Mouse (Mus musculus) leukemia stem cell, adult 10-12 weeks (primary cell): ENCODE data around the gene Pde4a. TPM values are rescaled to one million over a fixed set of nuclear protein-coding genes. Genes with fewer than 3 reads are reported as not detected.

Experiments used
- polyA plus RNA-seq: library from polyadenylated mRNA; stranded (reverse); fragments of >175 nt; gene quantifications from 2 replicates; pipeline ENCODE4 v1.2.3, GENCODE M21; 2012; ENCODE audit warnings: low replicate concordance

The Pde4a gene
- polyA plus RNA-seq: 15.6 and 28.8 TPM in 2 replicates

DNA sequence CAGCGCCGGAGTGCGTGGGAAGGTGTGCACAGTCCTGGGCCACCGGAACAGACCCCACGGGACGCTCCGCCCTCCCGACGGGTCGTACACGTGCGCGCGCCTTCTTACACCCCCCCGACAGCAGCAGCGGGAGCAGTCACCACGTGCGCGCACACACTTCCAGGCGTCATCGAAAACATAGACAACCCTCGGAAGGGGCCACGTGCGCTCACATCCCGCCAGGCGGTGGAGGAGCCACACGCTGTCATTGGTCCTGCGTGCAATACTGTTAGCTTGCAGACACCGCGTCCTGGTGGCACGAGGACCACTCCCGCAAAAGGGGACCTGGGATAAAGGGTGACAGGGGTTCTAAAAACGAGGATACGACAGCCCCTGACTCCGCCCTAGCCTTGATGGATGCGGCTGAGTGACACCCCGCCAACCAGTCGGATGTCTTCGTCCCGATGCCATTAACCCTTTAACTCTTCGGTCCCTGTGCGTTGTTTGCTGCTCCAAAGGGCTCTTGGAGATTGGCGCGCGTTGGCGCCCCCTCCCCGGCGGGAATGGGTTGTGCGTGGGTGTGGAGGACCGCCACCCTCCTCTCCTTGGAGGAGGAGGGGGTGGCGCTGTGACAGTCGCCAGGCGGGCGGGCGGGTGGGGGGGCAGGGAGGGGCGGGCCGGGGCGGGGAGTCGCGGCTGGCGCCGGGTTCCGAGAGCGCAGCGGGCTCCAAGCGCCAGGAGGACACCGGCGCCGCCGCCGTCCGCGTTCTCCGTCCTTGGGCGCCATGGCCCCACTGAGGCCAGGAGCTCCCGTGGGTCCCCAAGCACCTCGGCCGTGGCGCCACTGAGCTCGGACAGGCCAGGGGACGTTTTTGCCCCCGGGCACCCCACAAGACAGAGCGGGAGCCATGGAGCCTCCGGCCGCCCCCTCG is at the start of gene Pde4a:
TSS of gene Pde4a (plus strand) at position 674 of the 911 bp plus-strand sequence.

DNA sequence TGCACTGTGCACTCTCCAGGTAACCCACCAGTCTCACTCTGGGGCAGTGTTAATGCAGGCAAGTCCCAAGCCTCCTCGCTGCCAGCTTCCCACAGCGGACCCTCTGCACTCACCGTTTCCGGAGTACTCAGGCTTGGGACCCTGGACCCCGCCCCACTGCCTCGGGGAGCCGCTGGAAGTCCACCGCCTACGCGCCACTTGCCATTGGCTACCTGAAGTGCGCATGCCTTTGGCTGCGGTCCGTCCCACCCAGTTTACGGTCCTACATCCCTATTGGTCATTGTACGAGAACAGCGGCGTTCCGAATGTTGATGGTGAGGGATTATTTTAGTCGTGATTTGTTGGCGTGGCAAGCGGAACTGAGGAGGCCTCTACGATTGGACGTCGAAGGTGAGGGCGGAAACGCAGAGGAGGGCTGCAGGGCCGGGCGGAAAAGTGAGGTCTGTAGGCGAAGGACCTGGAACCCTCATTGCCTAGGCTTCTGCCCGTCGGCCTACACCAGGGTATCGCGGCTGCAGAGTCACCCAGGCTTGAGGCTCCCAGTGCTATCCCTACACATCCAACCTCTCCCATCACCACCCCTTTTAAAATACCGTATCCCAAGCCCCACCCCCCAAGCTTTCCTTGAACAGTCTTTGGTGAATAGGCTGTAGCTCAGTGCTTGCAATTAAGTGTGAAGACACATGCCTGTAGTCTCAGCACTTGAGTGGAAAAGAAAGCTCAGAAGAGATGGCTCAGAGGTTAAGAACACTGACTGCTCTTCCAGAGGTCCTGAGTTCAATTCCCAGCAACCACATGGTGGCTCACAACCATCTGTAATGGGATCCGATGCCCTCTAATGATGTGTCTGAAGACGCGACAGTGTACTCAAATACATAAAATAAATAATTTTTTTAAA is 34.2 kb upstream of the Pde4a start, which contains the start of gene Tyk2:
TSS of gene Tyk2 (minus strand) at position 185 of the 898 bp plus-strand sequence.

DNA sequence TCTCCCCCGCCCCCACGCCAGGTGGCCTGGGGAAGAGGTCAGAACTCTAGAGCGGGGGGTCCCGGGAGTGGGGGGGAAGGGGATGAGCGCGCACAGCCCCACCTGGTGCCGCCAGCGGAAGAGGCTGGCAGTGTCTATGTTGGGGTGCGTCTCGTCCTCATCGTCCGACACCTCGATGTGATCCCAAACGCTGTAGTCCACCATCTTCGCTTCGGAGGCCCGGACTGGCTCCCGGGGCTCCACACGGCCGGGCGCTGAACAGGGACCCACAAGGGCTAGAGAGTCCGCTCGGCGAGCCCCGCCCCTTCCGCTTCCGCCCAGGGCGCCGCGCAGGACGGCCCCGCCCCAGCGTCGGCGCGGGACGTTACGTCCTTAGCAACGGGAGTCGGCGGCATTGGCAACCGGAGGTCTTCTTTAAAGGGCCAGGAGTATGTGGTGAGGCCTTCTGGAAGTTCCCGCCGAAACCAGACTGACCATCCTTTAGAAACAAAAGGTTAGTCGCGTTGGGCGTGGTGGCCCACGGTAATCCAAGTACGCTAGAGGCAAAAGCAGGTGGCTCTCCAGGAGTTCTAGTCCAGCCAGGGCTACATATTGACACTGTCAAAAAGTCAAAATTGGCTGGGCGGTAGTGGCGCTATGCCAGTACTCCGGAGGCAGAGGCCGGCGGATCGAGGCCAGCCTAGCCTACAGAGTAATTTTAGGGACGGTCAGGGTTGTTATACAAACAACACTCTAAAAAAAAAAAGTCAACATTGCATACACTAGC is 15.7 kb upstream of the Pde4a start, which contains the start of gene Cdc37:
TSS of gene Cdc37 (minus strand) at position 329 of the 766 bp plus-strand sequence.

GRCm38 (mm10) chr9:21238733-21239464 is 73.4 kb downstream of the Pde4a start, which contains the start of gene Keap1:
Gene Keap1, minus strand, starts transcription at chr9:21239361.

DNA sequence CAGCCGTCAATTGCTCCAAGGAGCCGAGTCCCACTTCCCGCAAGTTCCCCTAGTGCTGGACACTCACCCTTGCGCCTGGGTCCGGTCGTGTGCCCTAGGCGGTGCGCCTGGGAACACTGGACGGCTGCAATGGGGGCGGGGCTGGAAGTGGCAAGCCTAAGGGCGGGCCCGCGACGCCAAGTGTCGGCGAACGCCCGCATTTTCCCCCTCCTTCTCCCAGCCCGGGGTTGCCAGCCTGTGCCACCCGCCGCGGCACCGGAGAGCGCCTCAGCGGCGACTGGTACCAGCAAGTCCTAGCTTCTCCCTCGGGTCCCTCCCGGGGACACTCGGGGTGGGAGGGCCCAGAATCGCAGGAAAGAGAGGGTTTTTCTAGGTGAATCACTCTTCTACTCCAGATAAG is 82.8 kb downstream of the Pde4a start, which contains the start of gene S1pr5:
TSS of gene S1pr5 (minus strand) at position 118 of the 400 bp plus-strand sequence.

Other genes with a start within 250 kb of the Pde4a start
- 96.3 and 121 TPM in 2 replicates for gene Dnmt1, start 205.8 kb upstream of the Pde4a start, polyA plus RNA-seq
- 2.7 and 3.3 TPM in 2 replicates for gene S1pr2, start 188.9 kb upstream of the Pde4a start, polyA plus RNA-seq
- gene Mrpl4, start 163.0 kb upstream of the Pde4a start, polyA plus RNA-seq: 27.8 and 104 TPM in 2 replicates
- 8.4 and 14.7 TPM in 2 replicates for gene Icam1, start 149.7 kb upstream of the Pde4a start, polyA plus RNA-seq
- 75.9 and 114 TPM in 2 replicates for gene Icam4, start 136.3 kb upstream of the Pde4a start, polyA plus RNA-seq
- gene Icam5, start 133.6 kb upstream of the Pde4a start, polyA plus RNA-seq: 4.4 and 5.0 TPM in 2 replicates
- gene Zglp1, start 98.6 kb upstream of the Pde4a start, polyA plus RNA-seq: 9.5 and 16.3 TPM in 2 replicates
- gene Gm49373, start 92.6 kb upstream of the Pde4a start, polyA plus RNA-seq: 0.89 and 1.4 TPM in 2 replicates
- gene Fdx1l, start 92.1 kb upstream of the Pde4a start, polyA plus RNA-seq: 20.4 and 31.7 TPM in 2 replicates
- gene Gm38431, start 73.7 kb upstream of the Pde4a start, polyA plus RNA-seq: 63.3 and 174 TPM in 2 replicates
- gene Raver1, start 73.7 kb upstream of the Pde4a start, polyA plus RNA-seq: 330 and 599 TPM in 2 replicates
- 17.6 and 27.7 TPM in 2 replicates for gene Tyk2, start 34.5 kb upstream of the Pde4a start, polyA plus RNA-seq
- gene Cdc37, start 15.7 kb upstream of the Pde4a start, polyA plus RNA-seq: 161 and 213 TPM in 2 replicates
- gene Keap1, start 73.6 kb downstream of the Pde4a start, polyA plus RNA-seq: 71.0 and 87.9 TPM in 2 replicates
- 2.2 and 3.1 TPM in 2 replicates for gene S1pr5, start 82.7 kb downstream of the Pde4a start, polyA plus RNA-seq
- 101 and 110 TPM in 2 replicates for gene Atg4d, start 99.6 kb downstream of the Pde4a start, polyA plus RNA-seq
- 19.7 and 21.5 TPM in 2 replicates for gene Kri1, start 122.3 kb downstream of the Pde4a start, polyA plus RNA-seq
- gene Cdkn2d, start 125.7 kb downstream of the Pde4a start, polyA plus RNA-seq: 15.0 and 27.2 TPM in 2 replicates
- 0.08 TPM in 1 of 2 replicates, not detected in the other for gene Ap1m2, start 146.6 kb downstream of the Pde4a start, polyA plus RNA-seq
- gene Slc44a2, start 155.0 kb downstream of the Pde4a start, polyA plus RNA-seq: 38.6 and 62.0 TPM in 2 replicates
- 37.6 and 56.9 TPM in 2 replicates for gene Ilf3, start 202.2 kb downstream of the Pde4a start, polyA plus RNA-seq
- 64.2 and 75.8 TPM in 2 replicates for gene Qtrt1, start 246.1 kb downstream of the Pde4a start, polyA plus RNA-seq